Mouse (Mus musculus) adrenal gland, postnatal 36 days (tissue): ENCODE measurements around the gene Tra2b. TPM values are rescaled to one million over a fixed set of nuclear protein-coding genes. Genes with fewer than 3 reads are reported as not detected.
"Not testable (repeated sequence)": the region's sequence is repeated elsewhere in the genome, so short reads cannot be mapped to it uniquely, and the experiment has no call there.

Experiments
- DNase-seq, 2 experiments: peaks; one replicate each; pipeline ENCODE4 v3.0.0; 2021; ENCODE audit warnings: mixed read lengths in 1 of 2
- long read RNA-seq, 2 experiments: library from polyadenylated mRNA; stranded (forward); transcript quantifications; one replicate each; pipeline ENCODE4 v2.0.0; 2021; ENCODE audit warnings: borderline sequencing depth in 2 of 2
- total RNA-seq, 2 experiments: library from RNA; stranded (reverse); gene quantifications; 2 replicates each; pipeline ENCODE4 v1.2.3; 2021

Gene Tra2b
- total RNA-seq = 100 to 1,000 TPM in 1 of 2 experiments, 10 to 100 TPM in 1; 95.5 to 115 TPM
- long read RNA-seq, experiment 1, transcript Tra2b-203 (2 exons, 1,376 nt) = minor isoform, 9 of 125 reads
- long read RNA-seq, experiment 1, transcript Tra2b-204 (9 exons, 3,403 nt) = major isoform, 87 of 125 reads
- long read RNA-seq, experiment 1, partial matches to known transcripts = 5 of 125 reads
- long read RNA-seq, experiment 1, other reads (novel, unspliced or antisense) = 21 of 125 reads
- long read RNA-seq, experiment 2, transcript Tra2b-204 (9 exons, 3,403 nt) = major isoform, 7 of 11 reads
- long read RNA-seq, experiment 2, partial matches to known transcripts = 1 of 11 reads
- long read RNA-seq, experiment 2, other reads (novel, unspliced or antisense) = 1 of 11 reads

GRCm38 (mm10) chr16:22265849-22266376 is at the start of gene Tra2b:
TSS of gene Tra2b (minus strand) at chr16:22266005.
- peak; percentile 97 for DNase-seq

GRCm38 (mm10) chr16:22310649-22311048 is 44.8 kb upstream of the Tra2b start:
- DNase-seq = peak; percentile 33 to 48

- peak; percentile 82 to 87 for DNase-seq
These were observed 36.8 kb upstream of the Tra2b start for GRCm38 (mm10) chr16:22302606-22303005.

- no peak for DNase-seq
These were observed 35.6 kb upstream of the Tra2b start for GRCm38 (mm10) chr16:22301378-22301777.

GRCm38 (mm10) chr16:22296901-22297300 is 31.1 kb upstream of the Tra2b start:
- peak; percentile 49 to 51 for DNase-seq

- not testable (repeated sequence) for DNase-seq
These were observed 29.0 kb upstream of the Tra2b start for GRCm38 (mm10) chr16:22294812-22295211.

GRCm38 (mm10) chr16:22293600-22293999 is 27.8 kb upstream of the Tra2b start:
- no peak for DNase-seq

- DNase-seq = no peak
These were observed 26.6 kb upstream of the Tra2b start for GRCm38 (mm10) chr16:22292394-22292793.

- DNase-seq = no peak
These were observed 23.8 kb upstream of the Tra2b start for GRCm38 (mm10) chr16:22289643-22290042.

GRCm38 (mm10) chr16:22286996-22287395 is 21.2 kb upstream of the Tra2b start:
- no peak for DNase-seq

- no peak for DNase-seq
These were observed 10.7 kb upstream of the Tra2b start for GRCm38 (mm10) chr16:22276536-22276935.

- no peak for DNase-seq
These were observed 9.3 kb upstream of the Tra2b start for GRCm38 (mm10) chr16:22275142-22275541.

- no peak for DNase-seq
These were observed 4.7 kb upstream of the Tra2b start for GRCm38 (mm10) chr16:22270491-22270890.

- no peak for DNase-seq
These were observed 579 bp upstream of the Tra2b start for GRCm38 (mm10) chr16:22266384-22266783.

GRCm38 (mm10) chr16:22264962-22265848 is 600 bp downstream of the Tra2b start:
- DNase-seq = peak; percentile 91 to 95

- DNase-seq = peak; percentile 12 to 23
These were observed 1.4 kb downstream of the Tra2b start for GRCm38 (mm10) chr16:22264232-22264961.

- no peak for DNase-seq
These were observed 2.7 kb downstream of the Tra2b start for GRCm38 (mm10) chr16:22263124-22263523.

- DNase-seq = no peak
These were observed 4.2 kb downstream of the Tra2b start for GRCm38 (mm10) chr16:22261563-22261962.

GRCm38 (mm10) chr16:22260423-22261143 is 5.2 kb downstream of the Tra2b start:
- DNase-seq = no peak

GRCm38 (mm10) chr16:22252255-22252654 is 13.6 kb downstream of the Tra2b start:
- not testable (repeated sequence) for DNase-seq

- DNase-seq = no peak
These were observed 15.5 kb downstream of the Tra2b start for GRCm38 (mm10) chr16:22250307-22250706.
